Mouse (Mus musculus) left cerebral cortex, postnatal 10 days (tissue): ENCODE measurements around the gene Slc1a1. TPM values are rescaled to one million over a fixed set of nuclear protein-coding genes. Genes with fewer than 3 reads are reported as not detected.

Source experiments
- DNase-seq, 2 experiments: peaks; one replicate each; pipeline ENCODE4 v3.0.0; 2021 to 2022; ENCODE audit warnings: low spot score in 2 of 2, mixed read lengths in 1 of 2; ENCODE audit errors: extremely low spot score in 1 of 2
- intact Hi-C: fragments of 180-260 bp; cut with DNase I; formaldehyde crosslinking; loops from one replicate; pipeline ENCODE4 v1.15.1; 2025
- total RNA-seq, 2 experiments: library from RNA; stranded (reverse); gene quantifications; 2 replicates each; pipeline ENCODE4 v1.2.3; 2021

Gene Slc1a1
- total RNA-seq, 2 experiments from 2014 or later = 102 TPM

DNA sequence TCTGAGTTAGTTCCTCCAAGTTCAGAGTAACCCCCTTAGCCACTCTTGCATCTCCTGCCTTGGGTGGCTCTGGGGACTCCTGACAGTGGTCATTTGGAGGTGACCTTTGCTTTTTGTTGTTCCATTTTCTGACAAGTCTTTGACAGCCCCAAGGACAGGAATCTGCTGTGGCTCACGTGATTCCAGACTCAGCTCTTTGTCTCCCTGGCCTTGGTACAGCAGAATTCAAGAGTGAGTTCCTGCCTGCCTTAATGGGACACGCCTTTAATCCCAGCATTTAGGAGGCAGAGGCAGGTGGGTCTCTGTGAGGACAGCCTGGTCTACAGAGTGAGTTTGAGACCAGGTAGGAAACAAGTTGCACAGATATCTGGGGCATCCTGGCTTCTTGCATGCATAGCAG, 3.9 kb downstream of the Slc1a1 start:
- intact Hi-C loops = loop anchor here (5.0 kb wide), 1 partner anchor 44 kb away; no protein-coding TSS in a partner anchor
- DNase-seq = no peak

DNA sequence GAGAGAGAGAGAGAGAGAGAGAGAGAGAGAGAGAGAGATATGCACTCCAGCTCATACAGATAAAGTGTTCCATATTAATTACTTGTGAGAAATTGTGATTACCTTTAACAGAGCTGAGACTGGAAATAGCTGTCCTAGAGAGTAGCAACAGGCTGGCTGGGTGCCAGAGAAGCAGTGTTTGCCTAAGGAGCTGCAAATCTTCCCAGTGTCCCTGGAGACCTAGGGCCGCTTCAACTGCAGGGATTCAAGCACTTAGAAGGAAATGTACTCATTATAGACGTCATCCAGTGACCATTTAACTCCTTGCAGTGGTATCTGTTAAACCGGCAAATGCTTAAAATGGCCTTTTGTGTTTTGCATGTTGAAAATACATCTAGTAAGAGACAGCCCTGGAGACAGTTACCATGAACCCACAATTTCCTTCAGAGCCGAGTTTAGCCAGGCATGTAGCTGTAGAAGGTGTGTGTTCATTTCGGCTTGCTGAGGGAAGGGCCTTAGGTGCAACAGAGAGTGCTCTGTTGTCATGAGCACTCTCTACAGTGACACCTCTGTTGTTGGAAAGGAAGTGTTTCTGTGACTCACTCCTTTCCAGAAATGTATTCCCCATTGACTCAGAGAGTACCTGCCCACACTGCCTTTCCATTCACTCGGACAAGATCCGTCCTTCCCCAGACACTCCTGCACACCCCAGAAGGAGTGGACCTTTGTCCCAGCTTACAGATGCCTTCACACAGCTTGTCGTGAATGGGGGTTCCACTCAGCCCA, 10.3 kb downstream of the Slc1a1 start:
- DNase-seq = peak; percentile 17 to 75

DNA sequence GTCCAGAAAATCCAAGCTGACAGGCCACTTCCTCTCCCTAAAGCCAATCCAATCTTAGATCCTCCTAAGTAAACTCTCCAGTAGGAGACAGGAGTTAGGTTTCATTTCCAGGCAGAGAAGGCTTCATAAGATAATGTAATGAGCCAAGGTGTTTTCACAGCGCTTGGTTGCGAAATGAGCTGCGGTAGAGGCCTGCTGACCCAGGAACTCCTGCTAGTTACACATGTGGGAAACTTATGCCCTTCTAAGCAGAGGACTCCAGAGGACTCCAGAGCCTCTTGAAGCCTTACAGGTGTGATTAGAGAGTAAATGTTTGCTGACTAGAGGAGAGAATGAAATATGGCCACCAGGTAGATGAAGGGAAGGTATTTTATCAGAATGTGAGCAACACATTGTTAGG, 15.7 kb downstream of the Slc1a1 start:
- DNase-seq = no peak

More for the DNA sequence above, 10.3 kb downstream of the Slc1a1 start:
- intact Hi-C loops = no loop called here

DNA sequence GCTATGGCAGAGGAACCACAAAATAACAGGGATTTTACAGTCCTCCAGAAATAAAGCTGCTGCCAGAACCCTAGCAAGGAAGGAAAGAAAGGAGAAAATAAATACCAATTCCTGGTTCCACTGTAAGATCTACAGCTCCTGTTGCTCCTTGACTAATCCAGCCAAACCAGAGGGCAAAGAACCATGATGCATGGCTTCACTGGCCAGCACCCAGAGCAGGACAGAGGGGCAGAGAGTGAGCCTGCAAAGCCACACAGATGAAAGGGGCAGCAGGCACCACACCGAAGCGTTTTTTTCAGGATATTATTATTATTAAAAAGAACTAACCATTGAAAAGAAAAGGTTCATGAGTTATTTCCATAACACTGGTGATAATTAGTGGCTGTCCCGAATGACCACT, 17.2 kb downstream of the Slc1a1 start:
- no peak for DNase-seq

More for the DNA sequence above, 15.7 kb downstream of the Slc1a1 start:
- intact Hi-C loops = no loop called here

DNA sequence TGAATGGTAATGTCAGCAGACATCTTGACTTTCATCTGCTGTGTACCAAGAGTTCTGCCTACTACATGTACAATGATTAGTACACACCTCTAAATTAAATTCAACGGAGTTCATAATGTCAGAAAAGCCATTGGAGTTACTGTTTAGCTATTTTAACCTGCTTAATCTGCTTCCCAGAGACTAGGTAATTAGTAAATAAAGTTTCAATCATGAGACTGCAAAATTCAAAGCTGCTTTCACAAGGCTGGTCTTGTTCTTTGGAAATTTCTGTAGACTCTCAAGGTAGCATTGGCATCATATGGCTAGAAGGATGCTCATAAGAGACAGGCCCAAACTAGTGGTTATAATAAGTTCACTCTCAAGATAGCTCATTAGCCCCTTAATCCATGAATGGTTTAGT, 20.0 kb downstream of the Slc1a1 start:
- DNase-seq = no peak
- intact Hi-C loops = no loop called here

More for the DNA sequence above, 17.2 kb downstream of the Slc1a1 start:
- intact Hi-C loops = no loop called here

DNA sequence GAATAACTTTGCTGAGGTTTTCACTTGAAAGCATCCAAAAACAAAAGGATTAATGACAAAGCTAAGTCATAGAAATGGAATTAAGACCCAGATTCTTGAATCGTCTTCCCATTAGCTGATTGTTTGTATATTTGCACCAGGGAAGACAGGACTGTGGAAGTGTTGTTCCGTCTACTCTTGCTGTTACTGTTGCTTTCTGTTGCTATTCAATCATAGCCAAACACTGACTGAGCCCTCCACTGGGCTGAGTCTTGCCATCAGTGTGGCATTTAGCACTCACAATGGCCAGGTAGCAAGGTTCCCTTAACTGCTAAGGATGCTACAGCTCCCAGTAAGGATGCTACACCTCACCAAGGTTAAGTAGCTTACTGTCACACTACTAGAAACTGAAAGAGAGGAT, 25.4 kb downstream of the Slc1a1 start:
- intact Hi-C loops = no loop called here
- no peak for DNase-seq

DNA sequence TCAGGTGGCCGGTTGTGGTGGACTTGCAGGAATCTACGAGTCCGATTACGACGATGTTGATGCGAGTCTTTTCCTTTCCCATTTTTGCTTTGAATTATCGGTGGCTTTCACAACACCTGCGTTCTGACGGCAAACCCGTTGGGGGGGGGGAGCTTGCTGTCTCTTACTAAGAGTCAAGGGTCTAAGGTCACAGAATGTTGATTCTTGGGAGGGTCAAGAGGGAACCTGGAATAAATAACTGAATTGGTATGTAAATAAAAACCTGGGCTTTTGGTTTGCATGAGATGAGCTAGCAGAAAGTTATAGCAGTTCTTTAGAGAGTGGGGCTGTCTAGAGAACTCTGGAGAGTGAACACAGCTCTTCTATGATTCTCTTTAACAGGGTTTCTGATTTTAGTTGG, 28.8 kb downstream of the Slc1a1 start:
- intact Hi-C loops = no loop called here

DNA sequence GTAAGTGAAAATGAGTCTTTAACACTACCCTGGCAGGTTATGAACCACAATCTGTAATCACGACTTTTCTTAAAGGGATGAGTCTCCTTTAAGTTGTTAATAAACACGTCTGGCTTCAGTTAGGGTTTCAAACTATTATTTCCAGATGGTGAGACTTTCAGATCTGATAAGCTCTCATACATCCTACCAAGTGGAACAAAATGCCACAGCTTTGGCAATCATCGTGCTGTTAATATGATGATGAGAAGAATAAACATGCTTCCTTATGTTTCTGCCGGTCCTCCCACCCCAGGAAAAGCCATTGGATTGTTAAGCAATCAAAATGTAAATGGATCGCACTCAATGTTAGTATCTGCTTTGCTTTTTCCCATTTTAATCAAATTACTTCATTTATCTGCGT, 30.1 kb downstream of the Slc1a1 start:
- intact Hi-C loops = no loop called here
- DNase-seq = no peak

More for the DNA sequence above, 28.8 kb downstream of the Slc1a1 start:
- DNase-seq = no peak

DNA sequence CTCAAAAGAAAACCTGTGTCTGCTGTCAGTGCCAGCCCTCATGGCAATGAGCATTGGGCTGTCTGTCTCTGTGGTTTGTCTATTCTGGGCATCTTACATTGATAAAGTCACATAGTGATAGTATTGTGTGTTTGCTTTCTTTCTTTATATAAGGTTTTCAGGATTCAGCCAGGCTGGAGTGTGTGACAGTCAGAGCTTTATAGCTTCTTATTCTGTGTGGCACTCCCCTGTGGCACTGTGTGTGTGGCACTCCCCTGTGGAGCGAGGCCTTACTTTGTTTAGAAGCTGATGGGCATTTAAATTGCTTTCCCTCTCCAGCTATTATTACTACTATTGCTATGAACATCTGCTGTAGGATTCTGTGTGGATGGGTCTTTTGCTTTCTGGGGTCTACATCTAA, 30.7 kb downstream of the Slc1a1 start:
- intact Hi-C loops = no loop called here
- no peak for DNase-seq

DNA sequence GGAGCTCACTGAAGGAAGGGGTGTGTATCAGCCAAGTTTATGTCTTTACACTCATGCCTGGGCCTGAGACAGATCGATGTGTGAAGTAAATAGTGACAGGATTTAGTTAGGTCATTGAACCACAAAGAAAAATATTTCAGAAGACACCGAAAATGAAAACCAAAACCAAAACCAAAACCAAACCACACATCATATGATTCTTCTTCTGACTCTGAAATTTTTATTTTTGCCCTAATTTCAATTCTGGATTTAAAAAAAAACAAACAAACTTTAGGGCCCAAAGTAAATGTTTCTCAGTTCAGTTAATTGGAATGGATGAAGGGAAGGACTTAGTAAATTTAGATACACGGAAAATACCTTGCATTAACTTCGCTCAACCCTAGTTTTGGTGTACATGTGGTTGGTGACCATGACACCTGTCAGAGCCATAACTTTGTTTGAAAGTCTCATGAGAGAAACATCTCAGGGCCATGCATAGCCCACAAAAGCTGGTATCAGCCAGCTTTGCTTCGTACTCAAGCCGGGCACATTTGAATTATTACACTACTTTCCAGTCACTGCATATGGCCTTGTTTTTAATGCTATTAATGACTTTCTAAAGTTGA, 34.5 kb downstream of the Slc1a1 start:
- DNase-seq = no peak
- intact Hi-C loops = no loop called here

DNA sequence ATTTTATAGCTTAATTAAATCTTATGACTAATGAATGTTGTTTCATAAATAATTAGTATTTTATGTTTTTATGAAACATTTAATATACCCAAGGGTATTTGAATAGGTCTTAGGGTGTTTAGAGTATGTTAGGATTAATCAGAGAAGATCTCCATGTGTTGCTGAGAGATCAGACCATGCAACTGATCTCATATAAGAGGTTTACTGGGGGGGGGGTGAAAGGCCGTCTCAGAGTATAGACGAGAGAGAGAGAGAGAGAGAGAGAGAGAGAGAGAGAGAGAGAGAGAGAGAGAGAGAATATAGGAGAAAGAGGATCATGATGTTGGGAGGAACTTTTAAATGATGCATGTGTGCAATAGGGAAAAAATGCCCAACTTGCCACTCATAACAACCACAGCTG, 35.5 kb downstream of the Slc1a1 start:
- intact Hi-C loops = no loop called here
- DNase-seq = no peak

DNA sequence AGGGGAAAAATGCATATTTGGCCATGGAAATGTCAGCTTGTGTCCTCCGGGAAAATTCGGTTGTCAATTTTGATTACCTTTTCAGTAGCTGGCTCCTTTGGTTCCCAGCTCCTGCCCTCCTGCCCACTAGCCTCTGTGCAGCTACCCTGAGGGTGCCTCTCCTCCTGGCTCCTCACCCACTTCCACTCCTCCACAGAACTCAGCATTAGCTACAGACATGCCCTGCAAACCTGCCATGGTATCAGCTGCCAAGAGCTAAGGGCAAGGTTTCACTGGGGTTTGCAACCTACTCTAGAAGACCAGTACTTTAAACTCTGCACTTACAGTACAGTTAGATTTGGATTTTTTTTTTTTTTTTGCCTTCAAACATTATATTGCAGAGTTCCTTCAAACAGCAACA, 44.6 kb downstream of the Slc1a1 start:
- no peak for DNase-seq
- intact Hi-C loops = no loop called here

DNA sequence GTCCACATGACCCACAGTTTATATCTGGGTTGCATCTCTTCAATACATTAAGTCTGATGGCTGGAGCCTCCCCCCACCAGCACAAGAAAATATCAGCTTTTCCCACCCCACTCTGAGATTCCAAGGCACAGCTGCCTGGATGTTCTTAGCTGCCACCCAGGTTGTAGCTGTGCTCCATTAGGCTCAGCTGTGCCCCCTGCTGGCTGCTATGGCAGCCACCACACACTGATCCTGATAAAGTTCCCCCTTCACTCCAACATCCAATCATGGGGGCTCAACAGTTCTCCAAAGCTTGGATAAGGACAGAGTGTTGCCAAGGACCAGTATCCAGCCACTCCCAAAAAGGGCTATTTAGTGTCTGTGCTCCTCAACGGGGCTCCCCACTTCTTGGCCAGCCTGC, 48.3 kb downstream of the Slc1a1 start:
- DNase-seq = peak in 1 of 2 experiments; percentile 52
- intact Hi-C loops = loop anchor here (5.0 kb wide), 1 partner anchor 46 kb away; the partner anchor contains the start of gene Slc1a1

DNA sequence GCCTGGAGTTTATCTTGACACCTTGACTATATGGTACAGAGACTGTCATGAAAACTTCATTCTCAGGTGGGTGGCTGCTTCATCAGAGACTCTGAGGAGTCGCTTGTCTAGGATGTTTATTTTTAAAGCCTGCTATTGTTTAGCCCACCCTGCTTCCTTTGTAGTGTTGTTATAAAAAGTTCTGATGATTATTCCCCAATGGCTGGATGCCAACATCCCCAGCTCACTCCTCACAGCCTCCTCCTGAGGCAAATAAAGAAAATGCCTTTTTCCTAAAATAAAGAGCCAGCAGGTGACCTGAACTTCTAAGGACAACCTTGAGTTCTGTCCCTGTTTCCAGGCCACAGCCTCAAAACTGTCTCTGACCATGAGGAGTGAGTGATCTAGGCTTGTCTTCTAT, 53.6 kb downstream of the Slc1a1 start:
- intact Hi-C loops = no loop called here
- peak in 1 of 2 experiments; percentile 60 for DNase-seq

DNA sequence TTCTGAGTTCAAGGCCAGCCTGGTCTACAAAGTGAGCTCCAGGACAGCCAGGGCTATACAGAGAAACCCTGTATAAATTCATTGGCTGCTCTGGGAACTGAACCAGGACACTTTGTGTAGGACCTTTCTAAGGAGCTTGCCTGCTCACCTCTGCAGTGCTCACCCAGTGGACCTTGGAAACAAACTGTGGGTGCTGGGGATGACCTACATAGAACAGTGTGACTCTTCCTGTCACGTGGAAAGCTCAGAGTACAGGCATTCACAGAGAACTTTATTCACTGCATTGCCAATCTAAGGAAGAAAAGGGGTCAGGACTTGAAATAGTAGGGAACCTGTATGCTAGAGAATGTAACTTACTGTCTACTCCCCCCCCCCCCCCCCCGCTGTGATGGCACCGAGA, 54.4 kb downstream of the Slc1a1 start:
- no peak for DNase-seq
- intact Hi-C loops = no loop called here

DNA sequence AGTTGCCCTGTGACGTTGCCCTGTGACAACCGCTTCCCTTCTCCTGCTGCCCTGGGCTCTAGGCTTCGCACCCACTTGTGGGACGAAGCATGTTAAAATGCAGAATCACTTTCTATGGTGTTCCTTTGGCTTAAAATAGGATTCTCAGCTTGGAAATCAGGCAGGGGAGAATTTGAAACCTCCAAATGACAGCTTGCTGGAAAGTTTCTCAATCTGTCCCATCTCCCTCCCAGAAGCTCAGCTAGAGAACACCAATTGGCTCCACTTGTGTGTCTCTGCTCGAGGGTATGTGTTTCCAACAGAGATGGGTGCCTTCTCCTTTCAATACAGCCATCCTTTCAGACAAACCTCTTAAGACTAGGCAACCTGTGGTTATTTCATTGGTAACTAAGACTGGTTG, 56.4 kb downstream of the Slc1a1 start:
- no peak for DNase-seq
- intact Hi-C loops = no loop called here

DNA sequence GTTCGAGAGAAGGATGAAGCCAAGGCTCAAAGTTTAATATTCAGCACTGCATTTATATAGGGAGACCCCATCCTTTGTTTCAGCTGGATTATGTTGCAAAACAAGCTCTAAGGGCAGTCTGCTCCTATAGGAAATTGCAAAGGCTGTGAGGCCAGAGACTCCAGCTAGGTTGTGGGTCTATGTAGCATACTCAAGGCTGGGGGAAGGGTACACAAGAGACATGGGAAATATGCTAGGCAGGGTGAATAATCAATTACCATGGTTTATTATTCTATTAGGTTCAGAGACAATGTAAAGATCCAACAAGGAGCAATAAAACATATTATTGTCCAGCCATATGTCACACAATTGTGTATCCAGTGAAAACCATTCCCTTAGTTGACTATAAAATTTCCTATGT, 57.0 kb downstream of the Slc1a1 start:
- intact Hi-C loops = no loop called here

DNA sequence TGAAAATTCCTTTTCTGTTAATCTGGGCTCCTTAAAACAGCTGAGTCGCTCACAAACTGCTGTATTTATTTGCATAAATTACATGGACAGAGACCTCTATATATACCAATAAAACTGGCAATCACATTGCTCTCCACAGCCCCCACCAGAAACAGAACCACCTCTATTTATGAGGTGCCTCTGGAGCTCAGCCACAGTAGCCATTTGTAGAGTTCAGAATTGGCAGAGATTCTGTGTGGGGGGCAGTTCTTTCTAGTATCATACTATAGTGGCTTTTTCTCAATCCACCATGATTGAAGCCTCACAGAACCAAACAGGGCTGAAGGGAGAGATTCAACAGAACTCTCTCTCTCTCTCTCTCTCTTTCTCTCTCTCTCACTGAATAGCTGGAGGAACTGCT, 61.8 kb downstream of the Slc1a1 start:
- peak in 1 of 2 experiments; percentile 42 for DNase-seq
- intact Hi-C loops = no loop called here

More for the DNA sequence above, 57.0 kb downstream of the Slc1a1 start:
- no peak for DNase-seq

DNA sequence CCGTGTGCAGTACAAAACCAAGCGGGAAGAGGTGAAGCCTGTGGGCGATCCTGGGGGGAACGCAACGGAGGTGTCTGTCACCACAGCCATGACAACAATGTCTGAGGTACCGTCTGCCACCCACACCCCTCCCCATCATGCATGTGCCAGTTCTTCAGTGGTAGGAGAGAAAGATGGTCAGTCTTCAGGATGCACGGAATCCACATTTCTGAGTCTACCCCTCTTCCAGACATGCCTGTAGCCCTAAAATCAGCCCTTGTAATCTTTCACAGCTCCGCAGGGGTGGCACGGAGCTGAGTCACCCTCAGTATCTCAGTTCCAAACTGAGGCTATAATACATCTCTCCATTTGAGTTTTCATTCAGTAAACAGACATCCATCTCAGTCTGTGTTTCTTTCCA, 62.6 kb downstream of the Slc1a1 start:
- intact Hi-C loops = no loop called here
- no peak for DNase-seq

DNA sequence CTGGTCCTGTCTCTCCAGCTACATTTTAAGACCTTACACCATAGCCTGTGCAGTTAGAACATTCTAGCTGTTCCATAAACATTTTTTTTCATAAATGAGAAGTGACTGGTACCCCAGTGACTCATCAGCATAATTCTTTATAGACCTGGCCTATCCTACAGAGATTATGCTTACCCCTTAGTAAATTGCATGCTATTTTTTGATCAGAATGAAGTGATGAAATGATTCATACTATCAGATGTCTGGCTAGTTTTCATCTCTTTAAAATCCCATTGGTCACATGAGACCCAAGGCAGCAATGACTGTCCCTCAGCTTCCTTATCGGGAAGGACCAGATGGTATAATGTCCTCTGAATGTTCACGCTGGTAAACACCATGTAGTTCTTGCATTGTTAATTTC, 65.9 kb downstream of the Slc1a1 start:
- DNase-seq = no peak
- intact Hi-C loops = no loop called here
